Mouse (Mus musculus): ENCODE results near the gene Hist1h4b. TPM values are rescaled to one million over a fixed set of nuclear protein-coding genes. Genes with fewer than 3 reads are reported as not detected.
"Not testable (repeated sequence)": the region's sequence is repeated elsewhere in the genome, so short reads cannot be mapped to it uniquely, and the experiment has no call there.

The Hist1h4b gene
- polyA plus RNA-seq, 1 experiment from 2014 or later = 1.4 TPM

DNA sequence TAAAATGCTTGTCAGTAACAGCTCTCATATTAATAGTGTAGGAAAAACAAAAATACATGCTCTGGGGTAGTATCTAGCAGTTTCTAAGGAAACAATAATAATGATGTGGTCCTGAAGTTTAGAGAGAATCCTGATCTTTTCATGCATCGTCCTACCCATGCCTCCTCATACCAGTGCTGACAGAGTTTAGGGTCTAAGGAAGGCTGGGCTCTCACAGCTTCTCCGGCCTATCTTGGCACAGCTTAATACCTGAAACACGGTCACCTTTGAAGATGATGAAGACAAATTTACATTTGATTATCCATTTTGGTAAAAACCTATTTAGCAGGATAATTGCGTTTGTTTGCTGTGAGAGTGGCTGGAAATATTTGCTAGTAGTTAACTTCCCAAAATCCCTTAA lies 12.8 kb upstream of the Hist1h4b start:
- Histone ChIP-seq H3K9ac (ENCODE audit: low read depth, low read length) (no peak overlapping the region), H3K27ac (ENCODE audit: low read depth, low read length) (no peak overlapping the region), H3K9me3 (ENCODE audit: control insufficient read depth) (no peaks in the 10 kb centered on the region), H3K27me3 (replicated peaks; ENCODE audit: control insufficient read depth, insufficient read depth, low read length) (no peaks in the 10 kb centered on the region), H3K36me3 (ENCODE audit: control insufficient read depth, insufficient read depth) (no peaks in the 10 kb centered on the region), H3K4me2 (replicated peaks; ENCODE audit: low read depth) (peak overlapping the region; percentile 68; the same call in 1 of the 2 replicates), H3K4me1 (replicated peaks; ENCODE audit: control insufficient read depth, insufficient read depth, low read length) (peaks cover 4% of the 10 kb centered on the region; the same call in 1 of the 2 replicates), H3K4me3 (ENCODE audit: low read depth, low read length) (peak overlapping the region; percentile 36; the same call in 1 of the 2 replicates)
- TF ChIP-seq CTCF (IDR thresholded peaks at IDR 0.05; ENCODE audit: low read depth) = no peak
- no peak for ATAC-seq
- WGBS = 29% methylated on average over 4 of the region's 4 CpGs

DNA sequence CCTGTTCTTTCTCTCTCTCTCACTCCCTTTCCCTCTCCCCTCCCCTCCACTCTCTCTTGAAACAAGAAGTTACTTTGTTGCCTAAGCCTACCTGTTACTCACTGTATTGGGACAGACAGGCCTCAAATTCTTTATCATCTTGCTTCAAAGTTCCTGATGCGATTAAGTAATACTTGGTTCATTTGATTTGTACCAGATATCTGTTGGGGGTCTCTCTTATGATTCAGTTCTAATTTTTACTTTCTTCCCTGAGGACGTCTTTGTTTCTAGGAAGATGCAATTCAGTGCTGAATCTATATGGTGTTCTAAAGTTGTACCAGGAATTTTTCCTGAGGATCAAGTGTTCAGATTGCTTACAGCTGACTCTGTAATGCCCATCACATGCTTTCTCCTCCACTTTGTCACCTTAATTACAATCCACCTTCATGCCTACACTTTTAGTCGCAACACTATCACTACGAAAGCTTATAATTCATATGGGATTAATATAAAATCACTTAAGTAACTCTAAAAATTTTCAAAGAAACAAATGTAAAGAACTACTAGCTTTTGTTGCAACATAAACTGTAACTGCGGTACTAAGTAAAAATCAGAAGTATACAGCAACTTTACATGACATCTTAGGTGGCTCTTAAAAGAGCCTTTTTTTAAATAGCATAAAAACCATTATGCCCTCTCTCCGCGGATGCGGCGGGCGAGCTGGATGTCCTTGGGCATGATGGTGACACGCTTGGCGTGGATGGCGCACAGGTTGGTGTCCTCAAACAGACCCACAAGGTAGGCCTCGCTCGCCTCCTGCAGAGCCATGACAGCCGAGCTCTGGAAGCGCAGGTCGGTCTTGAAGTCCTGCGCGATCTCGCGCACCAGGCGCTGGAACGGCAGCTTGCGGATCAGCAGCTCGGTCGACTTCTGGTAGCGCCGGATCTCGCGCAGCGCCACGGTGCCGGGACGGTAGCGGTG lies 12.1 kb upstream of the Hist1h4b start:
- H3K4me2 ChIP-seq (replicated peaks; ENCODE audit: low read depth) = peak overlapping the region; percentile 68
- WGBS = 2% methylated on average over 14 of the region's 36 CpGs
- ATAC-seq = no peak
- TF ChIP-seq CTCF (IDR thresholded peaks at IDR 0.05; ENCODE audit: low read depth) = no peak
- no peaks in the 10 kb centered on the region for H3K36me3 ChIP-seq (ENCODE audit: control insufficient read depth, insufficient read depth)
- no peaks in the 10 kb centered on the region for H3K9me3 ChIP-seq (ENCODE audit: control insufficient read depth)
- peak overlapping the region; percentile 36 for H3K4me3 ChIP-seq (ENCODE audit: low read depth, low read length)
- H3K4me1 ChIP-seq (replicated peaks; ENCODE audit: control insufficient read depth, insufficient read depth, low read length) = peaks cover 4% of the 10 kb centered on the region; the same call in 1 of the 2 replicates
- H3K27me3 ChIP-seq (replicated peaks; ENCODE audit: control insufficient read depth, insufficient read depth, low read length) = no peaks in the 10 kb centered on the region
- no peak overlapping the region for H3K27ac ChIP-seq (ENCODE audit: low read depth, low read length)
- no peak overlapping the region for H3K9ac ChIP-seq (ENCODE audit: low read depth, low read length)

DNA sequence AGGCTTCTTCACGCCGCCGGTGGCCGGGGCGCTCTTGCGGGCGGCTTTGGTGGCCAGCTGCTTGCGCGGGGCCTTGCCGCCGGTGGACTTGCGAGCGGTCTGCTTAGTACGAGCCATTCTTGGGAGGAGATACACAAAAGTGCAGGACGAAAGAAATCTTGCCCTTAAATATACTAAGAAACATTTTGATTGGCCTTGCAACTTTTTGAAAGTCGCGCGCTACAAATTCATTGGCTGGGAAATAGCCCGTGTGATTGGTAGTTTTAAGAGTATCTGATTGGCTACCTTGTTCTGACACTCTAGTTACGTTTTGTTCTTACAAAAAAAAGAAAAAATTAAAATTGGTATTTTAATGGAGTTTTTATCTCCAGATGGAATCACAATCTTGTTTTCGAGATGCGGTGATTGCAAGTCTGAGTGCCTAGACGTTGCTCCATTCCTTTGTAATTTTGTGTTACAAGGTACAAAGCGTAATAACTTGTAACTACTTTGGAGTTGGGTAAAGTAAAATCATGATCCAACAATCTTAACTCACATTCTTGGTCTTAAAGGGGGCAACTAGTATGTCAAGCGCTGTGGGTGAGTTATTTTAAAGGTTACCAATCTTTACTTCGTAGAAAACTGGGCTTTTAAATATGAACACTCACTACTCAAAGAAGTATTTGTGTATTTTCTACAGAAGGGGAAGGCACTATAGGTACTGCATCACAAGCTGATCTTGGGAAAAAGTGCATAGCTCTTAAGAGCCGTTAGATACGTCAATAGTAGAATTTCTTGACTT lies 11.2 kb upstream of the Hist1h4b start, which contains the start of gene Hist1h3c:
Gene Hist1h3c (minus strand): TSS at position 222 of the 781 bp plus-strand sequence.
- no peak for TF ChIP-seq CTCF (IDR thresholded peaks at IDR 0.05; ENCODE audit: low read depth)
- Histone ChIP-seq H3K4me1 (replicated peaks; ENCODE audit: control insufficient read depth, insufficient read depth, low read length) (peaks cover 4% of the 10 kb centered on the region; the same call in 1 of the 2 replicates), H3K27ac (ENCODE audit: low read depth, low read length) (peak within 1 kb of the TSS; percentile 94), H3K4me3 (ENCODE audit: low read depth, low read length) (peak within 1 kb of the TSS; percentile 36), H3K36me3 (ENCODE audit: control insufficient read depth, insufficient read depth) (no peaks in the 10 kb centered on the region), H3K27me3 (replicated peaks; ENCODE audit: control insufficient read depth, insufficient read depth, low read length) (no peaks in the 10 kb centered on the region), H3K9me3 (ENCODE audit: control insufficient read depth) (no peaks in the 10 kb centered on the region), H3K4me2 (replicated peaks; ENCODE audit: low read depth) (peak within 1 kb of the TSS; percentile 68), H3K9ac (ENCODE audit: low read depth, low read length) (peak within 1 kb of the TSS; percentile 52)
- WGBS = under 1% methylated on average over 23 of the region's 28 CpGs
- peak; percentile 62 for ATAC-seq

DNA sequence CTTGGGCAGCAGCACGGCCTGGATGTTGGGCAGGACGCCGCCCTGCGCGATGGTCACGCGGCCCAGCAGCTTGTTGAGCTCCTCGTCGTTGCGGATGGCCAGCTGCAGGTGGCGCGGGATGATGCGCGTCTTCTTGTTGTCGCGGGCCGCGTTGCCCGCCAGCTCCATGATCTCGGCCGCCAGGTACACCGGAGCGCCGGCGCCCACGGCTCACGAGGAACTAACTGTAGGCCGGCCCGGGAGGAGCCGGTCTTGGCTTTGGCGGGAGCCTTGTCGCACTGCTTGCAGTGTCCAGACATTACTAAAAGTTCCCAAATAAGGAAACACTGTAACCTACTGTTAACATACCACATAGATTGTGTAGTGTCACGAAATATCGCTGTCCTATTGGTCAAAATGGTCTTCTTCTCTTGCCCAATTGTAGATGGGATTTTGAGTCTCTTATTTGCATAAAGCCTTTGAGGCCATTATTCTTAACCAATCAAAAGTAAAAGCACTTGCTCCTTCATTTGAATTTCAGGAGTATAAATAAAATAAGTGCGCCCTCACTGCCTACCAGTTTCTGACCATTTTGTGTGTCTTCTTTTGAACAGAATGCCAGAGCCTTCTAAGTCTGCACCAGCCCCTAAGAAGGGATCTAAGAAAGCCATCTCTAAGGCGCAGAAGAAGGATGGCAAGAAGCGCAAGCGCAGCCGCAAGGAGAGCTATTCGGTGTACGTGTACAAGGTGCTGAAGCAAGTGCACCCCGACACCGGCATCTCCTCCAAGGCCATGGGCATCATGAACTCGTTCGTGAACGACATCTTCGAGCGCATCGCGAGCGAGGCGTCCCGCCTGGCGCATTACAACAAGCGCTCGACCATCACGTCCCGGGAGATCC lies 10.4 kb upstream of the Hist1h4b start, which contains the start of gene Hist1h2bb:
Gene Hist1h2bb (plus strand): TSS at position 534 of the 880 bp plus-strand sequence.
- H3K36me3 ChIP-seq (ENCODE audit: control insufficient read depth, insufficient read depth); H3K9me3 ChIP-seq (ENCODE audit: control insufficient read depth); H3K4me1 ChIP-seq (replicated peaks; ENCODE audit: control insufficient read depth, insufficient read depth, low read length); H3K27me3 ChIP-seq (replicated peaks; ENCODE audit: control insufficient read depth, insufficient read depth, low read length): not testable (repeated sequence)
- peak; percentile 38 for TF ChIP-seq CTCF (IDR thresholded peaks at IDR 0.05; ENCODE audit: low read depth)
- Histone ChIP-seq H3K27ac (ENCODE audit: low read depth, low read length) (peak within 1 kb of the TSS; percentile 94), H3K9ac (ENCODE audit: low read depth, low read length) (peak within 1 kb of the TSS; percentile 52), H3K4me3 (ENCODE audit: low read depth, low read length) (peak within 1 kb of the TSS; percentile 36), H3K4me2 (replicated peaks; ENCODE audit: low read depth) (peak within 1 kb of the TSS; percentile 68)
- ATAC-seq = peak; percentile 87
- WGBS = under 1% methylated on average over 37 of the region's 58 CpGs

DNA sequence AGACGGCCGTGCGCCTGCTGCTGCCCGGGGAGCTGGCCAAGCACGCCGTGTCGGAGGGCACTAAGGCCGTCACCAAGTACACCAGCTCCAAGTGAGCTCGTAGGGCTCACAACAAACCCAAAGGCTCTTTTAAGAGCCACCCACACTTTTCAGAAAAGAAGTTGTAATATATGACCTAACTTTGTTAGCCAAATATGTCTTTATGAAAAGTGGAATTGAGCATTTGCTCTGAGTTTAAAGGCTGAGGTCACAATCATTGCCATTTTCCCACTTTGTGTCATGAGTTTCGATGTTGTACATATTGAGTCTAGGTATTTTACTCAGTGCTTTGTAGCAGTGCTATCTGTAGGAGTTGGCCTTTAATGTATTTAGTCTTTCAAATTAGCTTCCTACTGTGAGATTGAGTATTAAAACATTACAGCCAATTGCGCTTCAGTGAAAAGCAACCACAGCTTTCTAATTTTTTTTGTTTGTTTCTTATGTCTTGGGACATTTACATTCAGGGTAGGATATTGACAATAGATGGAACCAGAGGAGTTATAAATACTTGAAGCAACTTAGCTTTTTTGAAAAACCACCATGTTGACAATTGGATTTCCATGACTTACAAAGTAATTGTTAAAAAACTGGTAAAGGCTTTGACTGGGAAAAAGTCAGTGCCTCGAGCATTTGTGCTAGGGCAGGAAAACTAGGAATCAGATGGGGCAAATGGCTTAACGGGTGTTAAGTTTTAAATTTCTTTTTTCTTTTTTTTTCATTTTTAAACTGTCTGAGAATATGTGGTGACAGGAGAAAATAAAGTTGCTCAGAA lies 9.5 kb upstream of the Hist1h4b start:
- 7% methylated on average over 9 of the region's 13 CpGs for WGBS
- Histone ChIP-seq H3K4me3 (ENCODE audit: low read depth, low read length) (peak overlapping the region; percentile 36), H3K9ac (ENCODE audit: low read depth, low read length) (no peak overlapping the region), H3K4me2 (replicated peaks; ENCODE audit: low read depth) (peak overlapping the region; percentile 68), H3K27ac (ENCODE audit: low read depth, low read length) (peak overlapping the region; percentile 94), H3K36me3 (ENCODE audit: control insufficient read depth, insufficient read depth) (no peaks in the 10 kb centered on the region), H3K4me1 (replicated peaks; ENCODE audit: control insufficient read depth, insufficient read depth, low read length) (peaks cover 4% of the 10 kb centered on the region; the same call in 1 of the 2 replicates), H3K9me3 (ENCODE audit: control insufficient read depth) (no peaks in the 10 kb centered on the region), H3K27me3 (replicated peaks; ENCODE audit: control insufficient read depth, insufficient read depth, low read length) (no peaks in the 10 kb centered on the region)
- no peak for TF ChIP-seq CTCF (IDR thresholded peaks at IDR 0.05; ENCODE audit: low read depth)
- ATAC-seq = no peak; the same call in 1 of the 2 replicates

Measured in intestine, postnatal 0 days (tissue).